Mouse (Mus musculus) intestine, embryonic 14.5 days (tissue): ENCODE results near the gene Ankrd6. TPM values are rescaled to one million over a fixed set of nuclear protein-coding genes. Genes with fewer than 3 reads are reported as not detected.

ENCODE experiments used
- polyA plus RNA-seq: library from polyadenylated mRNA; unstranded; fragments of >200 nt; fragmentation: Nextera tagmentation; extraction: Ambion mirVana; gene quantifications from 2 replicates; pipeline ENCODE4 v1.2.1, GENCODE M21; 2014

Ankrd6 gene
- polyA plus RNA-seq, 1 experiment from 2014 or later = 5.0 TPM

Other genes starting within 250 kb of the Ankrd6 start
- 101 and 104 TPM in 2 replicates for gene Lyrm2, start 150.6 kb downstream of the Ankrd6 start, polyA plus RNA-seq
- 10.0 and 14.5 TPM in 2 replicates for gene Rragd, start 32.2 kb upstream of the Ankrd6 start, polyA plus RNA-seq
- 39.7 and 45.2 TPM in 2 replicates for gene Ube2j1, start 80.6 kb upstream of the Ankrd6 start, polyA plus RNA-seq
- gene Gabrr2, start 112.2 kb upstream of the Ankrd6 start, polyA plus RNA-seq = 0.09 and 0.17 TPM in 2 replicates
- gene Gabrr1, start 181.7 kb upstream of the Ankrd6 start, polyA plus RNA-seq = not detected in 2 replicates
- 1.2 TPM in 2 replicates for gene Pm20d2, start 238.9 kb upstream of the Ankrd6 start, polyA plus RNA-seq